Mouse (Mus musculus) liver, embryonic 14.5 days (tissue): ENCODE measurements at regions not wholly inside any gene's neighbourhood (a gene's known extent, or its start where the extent isn't known, plus 50 kb on each side); places are given as distances from the start of the nearest gene placed in this dataset.

ENCODE experiments used
- ATAC-seq: fragments of 200-750 bp; cut with Nextera tagmentation; 2 replicates; pipeline ENCODE4 v1.8.0; 2017; ENCODE audit warnings: moderate number of reproducible peaks, mild to moderate bottlenecking, moderate library complexity; ENCODE audit not compliant: insufficient read depth
- DNase-seq, 3 experiments: peaks; one replicate each; pipeline ENCODE4 v3.0.0-alpha.2; 2012 to 2013; ENCODE audit warnings: low read depth in 3 of 3, low spot score in 3 of 3
- H3K27ac ChIP-seq: fragments of 300-500 bp; sonication (generic); 2 replicates; pipeline ENCODE4 v1.5.1; 2014; ENCODE audit warnings: moderate library complexity, mild to moderate bottlenecking, control low read depth, inconsistent platforms
- H3K27me3 ChIP-seq: fragments of 300-500 bp; sonication (generic); 2 replicates; pipeline ENCODE4 v1.6.1; 2014; ENCODE audit warnings: mild to moderate bottlenecking, low read length, moderate library complexity; ENCODE audit not compliant: control insufficient read depth, insufficient read depth
- H3K36me3 ChIP-seq: fragments of 300-500 bp; sonication (generic); replicated peaks from 2 replicates; pipeline ENCODE4 v1.6.1; 2014; ENCODE audit warnings: low read depth; ENCODE audit not compliant: control insufficient read depth, insufficient read depth
- H3K4me1 ChIP-seq, 2 experiments: fragments of 200-500 bp in 1 of 2; fragments of 300-500 bp in 1 of 2; sonication (generic) in 1 of 2; replicated peaks; 2 replicates each; pipeline ENCODE4 v1.6.1; 2012 to 2014; ENCODE audit warnings: antibody characterized with exemption in 1 of 2, inconsistent platforms in 1 of 2, low read length in 1 of 2; ENCODE audit not compliant: control insufficient read depth in 2 of 2, insufficient read depth in 2 of 2
- H3K4me2 ChIP-seq: fragments of 300-500 bp; sonication (generic); 2 replicates; pipeline ENCODE4 v1.6.1; 2014; ENCODE audit warnings: low read depth, mild to moderate bottlenecking, control low read depth, moderate library complexity
- H3K4me3 ChIP-seq, 2 experiments: fragments of 200-500 bp in 1 of 2; fragments of 300-500 bp in 1 of 2; sonication (generic) in 1 of 2; 2 replicates each; pipeline ENCODE4 v1.5.1; 2012 to 2014; ENCODE audit warnings: low read depth in 2 of 2, low read length in 2 of 2, mild to moderate bottlenecking in 2 of 2, control low read depth in 1 of 2, inconsistent platforms in 1 of 2, moderate library complexity in 1 of 2; ENCODE audit not compliant: insufficient read depth in 1 of 2
- H3K9ac ChIP-seq: fragments of 300-500 bp; sonication (generic); replicated peaks from 2 replicates; pipeline ENCODE4 v1.6.1; 2014; ENCODE audit warnings: mild to moderate bottlenecking, control low read depth, moderate library complexity
- H3K9me3 ChIP-seq: fragments of 300-500 bp; sonication (generic); 2 replicates; pipeline ENCODE4 v1.6.1; 2016; ENCODE audit warnings: low read length, mixed read lengths; ENCODE audit not compliant: control insufficient read depth
- CTCF ChIP-seq: IDR thresholded peaks from 2 replicates; pipeline ENCODE4 v1.5.1; 2016; ENCODE audit warnings: antibody characterized with exemption, low read depth, control low read depth
- EP300 ChIP-seq: IDR thresholded peaks from 2 replicates; pipeline ENCODE4 v1.6.1; 2016; ENCODE audit warnings: antibody characterized with exemption, low read depth
- WGBS: fragments of 180-500 bp; shearing (Covaris S2); extraction: QIAGEN DNeasy Blood & Tissue Kit; methylation state at CpG from one replicate; pipeline ENCODE4 v1.1.7; 2014; ENCODE audit not compliant: insufficient replicate concordance; 5-methylcytosine and 5-hydroxymethylcytosine counted together

GRCm38 (mm10) chr6:99918351-99918750 lies 192.2 kb upstream of the Prok2 start:
- Histone ChIP-seq H3K4me3 (no peak overlapping the region), H3K4me1 (no peaks in the 10 kb centered on the region; a peak in 1 of 4 replicates), H3K9me3 (no peaks in the 10 kb centered on the region), H3K36me3 (no peaks in the 10 kb centered on the region), H3K9ac (no peak overlapping the region), H3K27me3 (no peaks in the 10 kb centered on the region), H3K27ac (no peak overlapping the region), H3K4me2 (no peak overlapping the region)
- 61% methylated on average over 3 of the region's 3 CpGs for WGBS
- TF ChIP-seq CTCF = no peak
- TF ChIP-seq EP300 = no peak
- no peak for DNase-seq
- ATAC-seq = no peak

- Histone ChIP-seq H3K27ac (no peak overlapping the region), H3K36me3 (no peaks in the 10 kb centered on the region), H3K4me3 (no peak overlapping the region), H3K9me3 (no peaks in the 10 kb centered on the region), H3K4me1 (no peaks in the 10 kb centered on the region), H3K27me3 (no peaks in the 10 kb centered on the region), H3K9ac (no peak overlapping the region), H3K4me2 (no peak overlapping the region)
- no peak for TF ChIP-seq EP300
- no peak for TF ChIP-seq CTCF
- ATAC-seq = no peak
- DNase-seq = no peak
- 10% methylated on average over 7 of the region's 7 CpGs for WGBS
Observed at GRCm38 (mm10) chr6:99909921-99910320, 183.7 kb upstream of the Prok2 start.

- 11% methylated on average over 7 of the region's 7 CpGs for WGBS
- no peaks in the 10 kb centered on the region for H3K27me3 ChIP-seq
- TF ChIP-seq EP300 (no peak), CTCF (no peak)
- no peak overlapping the region for H3K9ac ChIP-seq
- H3K4me3 ChIP-seq = no peak overlapping the region
- H3K4me1 ChIP-seq = no peaks in the 10 kb centered on the region
- DNase-seq (no peak), ATAC-seq (no peak)
- no peaks in the 10 kb centered on the region for H3K9me3 ChIP-seq
- no peaks in the 10 kb centered on the region for H3K36me3 ChIP-seq
- no peak overlapping the region for H3K27ac ChIP-seq
- no peak overlapping the region for H3K4me2 ChIP-seq
Observed at GRCm38 (mm10) chr6:99909459-99909858, 183.3 kb upstream of the Prok2 start.

GRCm38 (mm10) chr6:99908066-99908465 lies 181.9 kb upstream of the Prok2 start:
- H3K4me2 ChIP-seq = no peak overlapping the region

GRCm38 (mm10) chr6:99905194-99905593 lies 179.0 kb upstream of the Prok2 start:
- H3K27ac ChIP-seq = no peak overlapping the region
- 61% methylated on average over 5 of the region's 5 CpGs for WGBS
- DNase-seq (no peak), ATAC-seq (no peak)
- no peaks in the 10 kb centered on the region for H3K27me3 ChIP-seq
- no peak for TF ChIP-seq EP300
- TF ChIP-seq CTCF = no peak
- H3K4me3 ChIP-seq = no peak overlapping the region
- no peaks in the 10 kb centered on the region for H3K4me1 ChIP-seq
- no peaks in the 10 kb centered on the region for H3K36me3 ChIP-seq
- no peak overlapping the region for H3K9ac ChIP-seq
- no peaks in the 10 kb centered on the region for H3K9me3 ChIP-seq
- no peak overlapping the region for H3K4me2 ChIP-seq

More at GRCm38 (mm10) chr6:99908066-99908465, 181.9 kb upstream of the Prok2 start:
- H3K9me3 ChIP-seq = no peaks in the 10 kb centered on the region
- H3K27me3 ChIP-seq = no peaks in the 10 kb centered on the region
- H3K4me1 ChIP-seq = no peaks in the 10 kb centered on the region
- TF ChIP-seq EP300 (no peak), CTCF (no peak)
- 69% methylated on average over 3 of the region's 3 CpGs for WGBS
- H3K27ac ChIP-seq = no peak overlapping the region
- no peak for ATAC-seq
- DNase-seq = no peak
- H3K4me3 ChIP-seq = no peak overlapping the region
- H3K36me3 ChIP-seq = no peaks in the 10 kb centered on the region
- H3K9ac ChIP-seq = no peak overlapping the region

GRCm38 (mm10) chr6:99904607-99905006 lies 178.4 kb upstream of the Prok2 start:
- no peak overlapping the region for H3K4me2 ChIP-seq
- no peaks in the 10 kb centered on the region for H3K4me1 ChIP-seq
- H3K27ac ChIP-seq = no peak overlapping the region
- no peak for TF ChIP-seq EP300
- no peak for TF ChIP-seq CTCF
- no peak overlapping the region for H3K4me3 ChIP-seq
- no peak for ATAC-seq
- no peak overlapping the region for H3K9ac ChIP-seq
- DNase-seq = no peak
- WGBS = 70% methylated on average over 4 of the region's 4 CpGs
- no peaks in the 10 kb centered on the region for H3K9me3 ChIP-seq
- H3K36me3 ChIP-seq = no peaks in the 10 kb centered on the region
- no peaks in the 10 kb centered on the region for H3K27me3 ChIP-seq
